Mouse (Mus musculus): ENCODE measurements at regions not wholly inside any gene's neighbourhood (a gene's known extent, or its start where the extent isn't known, plus 50 kb on each side); places are given as distances from the start of the nearest gene placed in this dataset.

DNA sequence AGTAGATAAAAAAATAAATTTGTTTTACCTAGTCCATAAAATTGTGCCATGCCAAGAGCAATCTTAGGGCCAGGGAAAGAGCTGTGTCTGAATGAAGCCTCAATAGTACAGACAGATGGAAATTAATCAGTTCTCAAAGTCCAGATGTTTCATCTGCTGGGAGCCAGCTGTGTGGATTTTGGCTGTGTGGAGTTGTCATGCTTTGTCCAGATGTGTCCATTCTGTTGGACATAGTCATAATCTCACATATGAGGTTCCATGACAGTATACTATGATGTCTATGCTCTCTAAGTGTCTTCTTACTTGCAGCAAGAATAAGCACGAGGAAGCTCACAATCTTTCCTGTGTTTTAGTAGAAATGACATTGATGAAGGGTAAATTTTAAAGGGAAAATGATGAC lies 105.8 kb upstream of the 4933415F23Rik start:
- DNase-seq (ENCODE audit: low read depth, low spot score): no peak

DNA sequence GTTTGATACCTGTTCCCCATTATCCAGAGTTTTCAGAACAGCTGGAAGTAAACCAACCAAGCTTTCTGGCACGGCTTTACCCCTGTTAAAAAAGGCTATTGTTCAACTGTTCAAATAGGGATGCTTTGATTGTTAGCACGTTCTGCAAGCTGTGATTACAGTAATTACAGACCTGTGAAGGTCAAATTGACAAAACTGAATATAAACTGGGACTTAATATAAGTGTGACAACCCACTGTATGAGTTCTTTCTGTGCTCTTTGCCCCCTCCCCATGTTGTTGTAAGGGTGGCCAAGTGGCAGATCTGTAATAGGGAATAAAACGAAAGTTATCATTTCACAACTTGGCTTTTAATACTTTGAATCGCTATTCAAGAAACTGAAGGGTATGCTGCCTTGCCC lies 105.0 kb upstream of the 4933415F23Rik start:
- no peak for DNase-seq (ENCODE audit: low read depth, low spot score)

DNA sequence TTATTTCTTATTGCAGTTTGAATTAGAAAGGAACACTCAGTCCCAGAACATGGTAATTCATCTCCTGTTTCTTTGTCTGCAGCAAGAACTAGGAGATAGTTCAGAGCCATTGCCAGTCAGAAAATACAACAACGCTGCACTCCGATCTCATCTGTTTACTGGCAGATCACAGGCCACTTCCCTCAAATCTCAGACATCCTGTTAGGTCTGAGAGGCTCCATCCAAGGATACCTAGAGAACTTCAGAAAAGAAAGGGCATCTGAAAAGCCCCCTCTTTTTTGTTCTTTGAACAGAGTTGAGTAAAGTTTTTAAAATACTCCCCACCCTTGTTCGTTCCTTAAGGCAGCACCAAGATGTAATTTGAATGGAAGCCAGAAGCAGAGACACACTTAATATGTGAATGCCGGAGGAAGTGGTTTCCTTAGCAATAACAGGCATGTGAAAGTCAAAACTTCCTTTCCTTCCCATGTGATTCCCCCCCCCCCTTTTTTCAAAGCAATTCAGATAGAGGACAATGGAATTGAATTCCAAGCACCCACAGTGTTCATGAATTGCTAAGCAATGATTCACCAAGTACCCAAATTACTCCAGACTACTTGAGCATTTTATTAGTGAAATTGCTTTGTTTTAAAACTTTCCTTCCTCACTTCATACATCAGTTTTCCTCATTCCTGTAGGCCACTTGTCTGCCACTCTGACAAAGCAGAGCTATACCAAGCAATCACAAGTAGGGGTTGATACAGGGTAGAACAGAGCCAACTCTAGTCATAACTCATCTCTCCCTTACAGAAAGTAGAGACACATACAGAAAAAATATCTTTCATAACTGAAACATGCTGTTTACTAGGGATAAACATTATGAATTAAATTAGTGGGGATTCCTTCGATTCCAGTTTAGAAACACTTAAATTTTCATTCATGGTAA lies 100.7 kb upstream of the 4933415F23Rik start:
- DNase-seq (ENCODE audit: low read depth, low spot score): no peak

DNA sequence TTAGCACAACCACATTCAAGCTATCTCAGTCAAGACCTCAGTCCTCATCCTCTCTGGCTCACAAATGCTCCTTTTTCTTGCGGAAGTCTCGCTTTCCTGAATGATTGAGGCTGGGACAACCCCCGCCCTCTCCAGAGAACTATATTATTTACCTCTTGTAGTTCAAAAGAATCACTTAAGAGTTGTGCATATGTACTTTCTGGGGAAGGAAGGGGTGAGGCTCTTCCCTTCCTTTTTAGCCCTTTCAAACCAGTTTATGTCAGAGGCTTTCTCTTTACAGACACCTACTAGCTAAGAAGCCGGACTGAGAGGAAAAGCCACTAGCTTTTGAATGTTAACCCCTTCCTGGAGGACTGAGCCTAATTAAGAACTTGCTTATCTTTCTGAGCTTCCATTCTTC lies 98.4 kb upstream of the 4933415F23Rik start:
- no peak for DNase-seq (ENCODE audit: low read depth, low spot score)

DNA sequence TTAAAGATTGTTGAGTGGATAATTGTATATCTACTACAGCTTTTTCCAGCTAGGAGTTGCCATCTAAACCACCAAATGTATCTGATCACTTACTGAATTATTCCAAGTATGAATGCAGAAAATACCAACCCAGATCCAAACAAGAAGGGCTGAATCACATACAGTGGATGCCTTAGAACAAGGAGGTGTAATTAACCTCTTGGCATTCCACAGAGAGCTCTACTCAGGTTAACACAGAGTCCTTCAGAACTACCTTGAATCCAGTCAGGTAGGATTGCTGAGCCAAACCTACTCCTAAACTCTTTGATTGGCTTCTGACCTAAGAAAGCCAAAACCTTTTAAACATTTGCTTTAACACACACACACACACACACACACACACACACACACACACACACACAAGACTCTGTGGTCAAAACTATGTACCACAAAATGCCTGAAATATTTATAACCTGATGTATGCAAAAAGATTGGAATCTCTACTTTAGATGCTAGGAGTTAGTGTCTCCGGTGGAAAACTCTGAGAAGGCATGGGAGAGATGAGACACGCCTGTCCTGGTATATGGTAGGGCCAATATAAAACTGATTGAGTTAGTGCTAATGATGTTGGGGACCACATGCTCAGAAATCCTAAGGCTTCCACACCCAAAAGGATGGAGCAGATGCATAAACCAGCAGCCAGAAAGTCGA lies 88.4 kb upstream of the 4933415F23Rik start:
- DNase-seq (ENCODE audit: low read depth, low spot score): no peak

DNA sequence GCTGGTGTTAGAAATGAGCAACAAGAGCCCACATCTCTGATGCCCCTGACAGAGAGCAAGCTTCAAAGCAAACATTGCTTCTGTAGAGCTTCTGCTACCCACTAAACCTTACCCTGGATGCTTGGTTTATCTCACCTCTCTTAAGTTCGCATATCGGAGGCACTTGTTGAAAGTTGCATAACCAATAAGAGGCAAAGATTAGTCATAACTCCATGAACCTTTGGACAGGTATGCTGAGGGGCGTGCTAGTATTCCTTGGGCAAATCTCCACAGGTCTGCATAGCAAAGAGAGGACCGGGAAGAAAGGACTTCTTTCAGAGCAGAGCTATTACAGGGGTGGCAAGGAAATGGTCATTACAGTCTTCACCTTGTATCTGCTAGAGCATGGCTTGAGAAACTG lies 87.7 kb upstream of the 4933415F23Rik start:
- no peak for DNase-seq (ENCODE audit: low read depth, low spot score)

DNA sequence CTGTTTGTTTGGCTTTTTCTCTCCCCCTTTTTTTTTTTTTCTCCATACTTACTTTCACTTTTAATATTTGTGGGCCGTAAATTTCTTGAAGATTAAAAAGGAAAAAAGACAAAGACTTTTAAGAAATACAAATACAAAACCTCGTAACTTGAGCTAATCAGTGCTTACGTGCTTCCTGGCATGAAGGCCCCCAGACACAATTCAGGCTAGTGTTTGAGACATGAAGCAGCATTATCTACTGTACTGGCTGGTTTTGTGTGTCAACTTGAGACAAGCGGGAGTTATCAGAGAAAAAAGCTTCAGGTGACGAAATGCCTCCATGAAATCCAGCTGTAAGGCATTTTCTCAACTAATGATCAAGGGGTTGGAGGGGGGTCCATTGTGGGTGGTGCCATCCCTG lies 86.2 kb upstream of the 4933415F23Rik start:
- no peak for DNase-seq (ENCODE audit: low read depth, low spot score)

DNA sequence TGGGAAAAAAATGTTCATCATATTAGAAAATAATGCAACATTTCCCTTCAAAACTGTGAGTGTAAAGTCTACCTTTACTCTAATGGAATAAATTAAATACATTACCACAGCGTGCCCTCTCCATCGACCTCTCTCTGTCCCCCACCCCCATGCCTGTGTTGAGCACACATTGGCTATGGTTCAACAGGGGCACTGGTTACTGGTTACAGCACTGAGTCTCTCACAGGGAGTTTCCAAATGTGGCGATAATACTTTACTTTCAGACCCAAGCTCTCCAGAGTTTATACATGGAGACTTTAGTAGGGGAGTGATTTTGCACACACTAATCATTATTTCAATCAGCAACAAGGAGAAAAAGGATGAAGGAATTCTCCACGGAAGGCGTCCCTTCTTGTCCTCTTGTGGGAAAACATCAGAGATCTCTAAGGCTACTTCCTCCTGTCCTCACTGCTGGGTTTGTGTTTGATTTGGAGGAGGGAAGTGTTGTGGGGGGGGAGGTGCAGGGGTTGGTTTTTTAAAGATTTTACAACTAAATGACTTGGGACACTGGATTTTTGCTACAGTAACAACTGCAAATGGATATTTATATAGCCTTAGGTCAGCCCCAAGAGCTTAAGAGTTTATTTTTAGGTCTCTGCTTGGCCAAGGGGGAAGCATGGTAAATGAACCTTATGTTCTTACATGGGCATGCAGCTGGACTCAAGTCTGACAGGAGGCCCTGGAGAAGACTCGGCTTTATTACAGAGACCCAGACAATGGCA lies 85.6 kb upstream of the 4933415F23Rik start:
- DNase-seq (ENCODE audit: low read depth, low spot score): no peak

DNA sequence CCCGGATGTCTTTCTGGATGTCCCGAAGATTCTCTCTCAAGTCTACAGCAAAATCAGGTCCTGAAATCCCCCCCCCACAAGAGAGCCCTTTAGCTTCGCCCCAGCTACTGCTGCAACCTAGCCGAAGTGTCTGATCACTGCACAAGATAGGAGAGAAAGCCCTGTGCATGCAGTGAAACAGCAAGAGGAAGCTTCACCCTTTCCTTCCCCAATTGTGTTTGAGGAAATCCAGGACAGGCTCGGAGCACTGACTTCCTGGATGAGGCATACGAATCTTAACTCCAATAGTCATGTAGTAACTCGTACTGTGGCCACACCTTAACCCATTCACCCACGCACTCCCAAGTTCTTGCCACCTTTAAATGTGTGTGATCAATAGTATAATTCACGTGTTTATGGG lies 82.7 kb upstream of the 4933415F23Rik start:
- DNase-seq (ENCODE audit: low read depth, low spot score): no peak

DNA sequence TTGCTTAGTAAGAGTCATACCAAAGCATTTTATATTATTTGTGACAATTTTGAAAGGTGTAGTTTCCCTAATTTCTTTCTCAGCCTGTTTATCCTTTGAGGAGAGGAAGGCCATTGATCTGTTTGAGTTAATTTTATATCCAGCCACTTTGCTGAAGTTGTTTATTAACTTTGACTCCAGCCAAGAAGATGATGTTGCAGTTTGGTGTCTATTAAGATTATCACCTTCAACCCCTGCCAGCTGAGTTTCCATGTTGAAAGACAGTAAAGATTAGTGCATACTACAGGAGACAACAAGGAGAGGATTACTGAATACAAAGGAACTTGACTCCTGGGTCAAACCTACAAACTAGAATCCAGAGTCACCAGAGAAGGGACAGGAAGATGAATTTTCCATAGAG lies 80.5 kb upstream of the 4933415F23Rik start:
- DNase-seq (ENCODE audit: low read depth, low spot score): no peak

DNA sequence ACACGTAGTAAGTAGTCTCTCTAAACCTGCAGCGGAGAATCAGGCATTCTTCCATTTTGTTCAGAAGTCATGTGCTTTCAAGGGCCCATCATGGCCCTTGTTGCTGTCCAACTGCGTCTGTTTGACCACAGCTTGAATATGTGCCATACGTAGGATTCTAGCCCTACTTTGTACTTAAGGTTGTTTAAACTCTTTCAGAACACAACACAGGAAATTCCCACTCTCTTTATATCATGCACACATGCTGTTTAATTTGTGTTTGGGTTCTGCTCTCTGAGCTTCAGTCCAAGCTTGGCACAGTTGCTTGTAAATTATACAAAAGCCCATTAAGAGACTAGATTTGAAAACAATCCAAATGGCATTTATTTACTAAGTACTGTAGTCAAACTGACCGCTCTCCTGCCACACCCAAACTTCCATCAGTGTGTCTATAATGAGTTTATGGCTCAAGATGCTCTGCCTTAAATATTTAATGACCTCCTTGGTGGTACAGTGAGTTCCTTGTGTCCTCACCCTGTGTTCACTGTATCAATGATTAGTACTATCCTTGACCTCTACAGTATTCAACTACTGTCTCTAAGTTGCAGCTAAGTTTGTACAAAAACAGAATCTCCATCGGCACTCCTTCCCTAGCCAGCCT lies 76.4 kb upstream of the 4933415F23Rik start:
- no peak for DNase-seq (ENCODE audit: low read depth, low spot score)

DNA sequence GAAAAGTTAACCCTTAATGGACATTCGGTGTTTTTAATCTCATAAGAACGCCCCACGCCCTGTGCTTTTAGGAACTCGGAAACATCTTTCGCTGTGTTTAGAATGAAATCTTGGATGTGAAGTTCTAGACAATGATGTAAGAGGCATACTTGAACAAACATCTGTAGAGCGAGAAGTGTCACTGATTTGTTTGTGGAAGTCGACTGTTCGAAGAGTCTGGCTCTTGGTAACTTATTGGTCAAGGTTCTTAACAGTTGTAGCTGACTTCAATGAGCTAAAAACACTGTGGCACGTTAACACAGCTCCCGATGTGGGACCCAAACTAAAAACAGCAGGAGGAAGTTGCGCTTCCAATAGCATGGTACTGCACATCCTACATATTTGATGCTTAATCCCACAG lies 72.0 kb upstream of the 4933415F23Rik start:
- no peak for DNase-seq (ENCODE audit: low read depth, low spot score)

DNA sequence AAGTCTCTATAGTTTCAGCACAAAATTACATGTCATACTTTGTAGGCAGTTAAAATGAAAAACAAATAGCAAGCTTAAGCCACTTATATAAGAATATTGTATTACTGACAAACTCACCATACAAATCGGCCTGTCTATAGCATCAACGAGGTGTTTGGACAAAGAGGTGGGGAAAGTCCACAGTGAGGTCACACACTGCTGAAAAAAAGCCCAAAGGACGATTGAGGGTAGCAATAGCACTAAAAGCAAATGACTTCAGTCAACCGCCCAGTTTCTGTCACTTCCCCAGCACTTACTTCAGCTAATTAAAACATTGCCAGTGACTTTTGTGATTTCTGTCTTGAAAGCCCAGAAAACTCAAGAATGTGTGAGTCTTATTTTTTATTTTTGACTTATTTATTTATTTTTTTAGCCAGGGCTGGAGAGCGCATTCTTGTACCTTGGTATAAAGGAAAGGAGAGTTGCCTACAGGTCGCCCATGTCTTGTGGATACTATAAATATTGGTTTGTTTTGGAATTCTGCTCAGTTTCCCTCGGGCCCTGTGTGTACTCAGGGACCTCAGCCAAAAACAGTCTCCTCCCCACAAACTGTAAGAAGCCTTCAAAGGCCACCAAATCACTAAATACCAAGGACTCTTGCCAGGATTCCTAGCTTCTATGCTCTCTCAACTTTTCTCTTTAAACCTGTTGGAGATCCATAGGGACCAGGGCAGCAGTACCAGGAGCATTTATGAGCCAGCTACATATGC lies 71.2 kb upstream of the 4933415F23Rik start:
- no peak for DNase-seq (ENCODE audit: low read depth, low spot score)

DNA sequence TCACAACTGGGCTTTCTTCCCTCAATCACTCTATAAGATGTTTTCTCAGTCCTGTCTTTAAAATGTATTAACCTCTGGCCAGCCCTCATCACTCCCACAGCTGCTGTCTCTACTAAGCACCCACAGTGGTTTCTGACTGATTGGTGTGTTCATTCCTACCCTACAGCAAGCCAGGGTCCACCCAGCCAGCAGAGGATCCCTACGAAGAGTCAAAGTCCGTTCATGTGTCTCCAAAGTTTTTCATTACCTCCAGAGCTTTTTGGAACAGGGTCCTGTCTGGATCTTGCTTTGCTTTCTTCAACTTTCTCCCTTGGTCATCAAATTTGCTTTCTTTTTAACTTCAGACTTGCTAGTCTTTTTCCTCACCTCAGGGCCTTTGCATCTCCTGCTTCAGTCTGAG lies 69.3 kb upstream of the 4933415F23Rik start:
- no peak for DNase-seq (ENCODE audit: low read depth, low spot score)

DNA sequence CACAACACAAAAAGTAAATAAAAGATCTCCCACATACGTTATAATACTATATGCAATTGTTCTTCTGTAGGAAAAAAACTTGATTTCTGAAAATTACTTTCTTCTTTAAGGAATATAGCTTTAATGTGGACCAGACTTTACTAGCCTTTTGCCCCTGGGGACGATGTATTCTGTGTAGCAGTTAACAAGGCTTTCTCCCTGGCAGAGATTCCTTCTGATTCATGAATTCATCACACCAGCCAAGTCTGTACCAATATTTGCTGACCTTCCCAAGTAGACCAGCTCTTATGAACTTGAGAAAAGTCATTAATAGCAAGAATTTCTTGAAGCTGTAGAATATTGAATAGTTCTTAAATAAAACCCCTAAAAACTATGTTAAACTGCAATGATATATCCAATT lies 68.7 kb upstream of the 4933415F23Rik start:
- no peak for DNase-seq (ENCODE audit: low read depth, low spot score)

DNA sequence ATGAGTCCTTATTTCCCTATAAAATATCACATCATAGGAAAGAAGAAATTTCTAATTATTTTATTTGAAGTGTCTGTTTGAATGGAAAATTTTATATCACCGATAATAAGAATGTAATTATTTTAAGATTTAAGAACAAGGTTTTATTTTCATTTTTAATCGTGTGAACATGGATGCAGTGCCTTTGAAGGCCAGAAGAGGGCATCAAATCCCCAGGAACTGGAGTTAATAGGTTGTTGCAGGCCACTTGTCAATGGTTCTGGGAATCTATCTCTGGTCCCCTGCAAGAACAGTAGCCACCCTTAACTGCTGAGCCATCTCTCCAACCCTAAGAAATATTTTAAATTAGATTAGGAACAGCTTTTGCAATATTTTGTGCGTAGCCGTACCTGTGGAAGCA lies 66.5 kb upstream of the 4933415F23Rik start:
- no peak for DNase-seq (ENCODE audit: low read depth, low spot score)

DNA sequence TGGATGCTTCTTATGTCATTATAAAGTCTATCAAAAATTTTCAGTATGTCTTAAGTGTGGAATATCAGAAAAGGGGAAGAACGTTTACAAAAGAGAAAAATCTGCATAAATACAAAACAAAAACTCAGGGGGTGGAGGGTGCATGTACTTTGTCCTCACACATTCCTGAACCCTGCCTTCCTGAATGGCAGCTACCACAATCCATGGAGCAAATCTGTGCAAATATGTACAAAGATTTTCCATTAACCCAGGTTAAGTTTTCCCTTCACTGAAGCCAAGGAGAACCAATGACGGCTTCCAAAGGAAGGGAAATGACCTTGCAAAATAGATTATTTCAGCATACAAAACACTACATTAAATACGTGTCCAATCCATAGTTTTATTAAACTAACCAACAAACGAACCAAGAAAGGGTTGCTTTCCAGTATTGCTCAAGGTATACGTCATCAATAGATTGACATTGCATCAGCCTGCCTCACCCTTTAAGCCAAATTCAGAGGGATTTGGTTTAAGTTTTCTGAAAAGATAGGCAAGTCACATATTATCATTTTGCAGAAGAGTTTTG lies 61.4 kb upstream of the 4933415F23Rik start:
- DNase-seq (ENCODE audit: low read depth, low spot score): no peak

DNA sequence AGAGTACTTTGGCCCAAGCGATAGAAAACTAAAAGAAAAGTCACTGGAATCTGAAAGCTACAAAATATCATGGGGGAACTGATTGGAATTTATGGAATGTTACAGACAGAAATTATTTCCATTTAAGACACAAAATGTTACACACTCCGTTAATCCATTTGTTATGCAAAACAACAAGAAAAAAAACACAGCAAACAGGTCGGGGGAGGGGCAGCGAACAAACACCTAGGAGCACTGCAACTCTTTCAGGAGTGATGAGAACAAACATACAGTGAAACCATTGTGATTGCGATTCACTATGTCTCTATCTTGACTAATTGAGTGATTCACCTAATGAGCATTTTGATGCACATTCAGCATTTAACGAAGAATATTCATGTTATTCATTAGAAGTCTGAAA lies 60.7 kb upstream of the 4933415F23Rik start:
- no peak for DNase-seq (ENCODE audit: low read depth, low spot score)

All from c-Kit-negative CD71-positive TER-119-positive erythroid progenitor cells, embryonic 14.5 days (primary cell).